Mouse (Mus musculus) kidney, adult 11 months (tissue): ENCODE data around the gene D930048N14Rik.
"Not testable (repeated sequence)": the region's sequence is repeated elsewhere in the genome, so short reads cannot be mapped to it uniquely, and the experiment has no call there.

Experiments
- DNase-seq: peaks from one replicate; pipeline ENCODE4 v3.0.0; 2022

Gene D930048N14Rik

DNA sequence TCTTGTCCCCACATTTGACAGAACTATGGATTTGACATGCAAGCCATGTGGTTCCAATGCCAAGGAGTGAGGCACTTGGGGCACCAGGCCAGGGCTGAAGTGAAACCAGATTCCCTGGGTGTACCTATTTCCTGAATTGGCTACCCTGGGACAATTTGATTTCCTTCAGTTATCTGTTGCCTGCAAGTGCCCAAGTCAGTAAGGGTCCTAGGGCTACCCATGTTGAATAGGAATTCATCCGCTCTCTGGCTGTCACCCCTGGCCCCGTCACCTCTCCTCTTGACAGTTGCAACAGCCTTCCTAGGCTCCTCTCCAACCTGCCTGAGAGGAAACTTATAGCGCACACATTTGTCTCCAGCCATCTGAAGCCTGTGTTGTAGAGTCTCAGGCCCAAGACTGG, 4.1 kb downstream of the D930048N14Rik start:
- no peak for DNase-seq

DNA sequence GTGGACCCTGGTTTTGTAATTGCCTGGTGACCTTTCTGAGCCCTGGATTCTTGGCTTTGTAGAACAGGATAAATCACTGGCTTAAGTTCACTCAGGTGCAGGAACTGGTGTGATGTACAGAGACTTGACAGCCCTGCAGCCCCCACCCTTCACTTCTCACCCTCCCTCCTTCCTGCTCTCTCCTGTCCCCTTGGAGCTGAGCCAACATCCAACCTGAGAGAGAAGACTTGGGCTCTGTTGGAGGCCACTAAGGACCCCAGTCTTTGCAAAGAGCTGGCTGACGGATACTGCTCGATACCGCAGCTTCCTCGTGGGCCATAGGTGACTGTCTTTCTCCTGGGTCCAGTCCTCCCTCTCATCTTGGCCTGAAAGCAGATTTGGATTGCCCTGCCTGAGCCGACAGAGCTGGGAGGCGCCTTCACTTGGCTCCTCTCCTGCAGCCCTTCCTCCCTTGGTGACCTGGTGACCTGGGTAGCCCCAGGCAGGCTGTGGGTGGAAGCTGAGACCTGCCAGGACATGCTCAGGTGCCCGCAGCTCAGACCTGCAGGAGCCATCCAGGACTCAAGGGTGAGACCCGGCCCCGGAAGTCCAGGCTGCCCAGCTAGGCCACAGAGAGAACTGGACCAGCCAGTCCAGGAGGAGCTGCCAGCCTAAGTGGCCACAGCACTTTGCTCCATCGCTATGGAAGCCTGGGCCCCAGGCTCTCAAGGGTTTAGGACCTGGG, 6.2 kb downstream of the D930048N14Rik start:
- peak; percentile 92 for DNase-seq

DNA sequence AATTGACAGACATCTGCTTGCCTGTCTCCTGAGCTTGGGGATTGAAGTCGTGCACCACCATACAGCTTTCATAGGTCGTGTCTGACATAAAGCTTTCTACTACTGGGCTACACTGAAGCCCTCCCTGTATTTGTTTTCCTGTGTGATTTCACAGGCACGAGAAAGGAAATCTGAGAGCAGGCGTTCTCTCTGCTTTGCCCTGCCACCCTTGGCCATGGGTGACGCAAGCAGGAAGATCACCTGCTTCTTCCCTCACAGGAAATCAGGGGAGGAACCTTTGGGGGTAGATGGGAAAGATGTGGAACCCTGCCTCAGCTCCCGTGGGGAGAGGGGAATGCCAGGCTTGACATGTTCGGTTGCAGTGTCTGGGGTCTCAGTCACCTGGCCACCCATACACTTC, 7.5 kb downstream of the D930048N14Rik start:
- DNase-seq: no peak

DNA sequence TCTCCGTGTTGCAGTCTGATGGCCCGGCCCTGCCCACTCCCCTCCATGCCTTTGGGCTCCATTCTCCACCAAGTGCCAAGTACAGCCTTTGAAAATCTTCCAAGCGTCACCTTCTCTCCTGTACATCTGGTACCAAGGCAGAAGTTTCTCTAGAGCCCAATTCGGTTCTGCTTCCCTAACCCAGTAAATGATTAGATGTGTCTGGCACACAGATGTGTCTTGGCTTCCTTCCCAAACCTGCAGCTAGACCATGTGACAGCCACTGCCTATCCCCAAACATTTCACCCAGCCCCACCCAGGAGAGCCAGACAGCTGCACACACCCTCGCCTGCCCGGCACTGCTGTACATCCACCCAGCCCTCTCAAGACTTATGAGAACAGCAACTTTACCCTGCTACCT, 8.0 kb downstream of the D930048N14Rik start:
- peak; percentile 95 for DNase-seq

DNA sequence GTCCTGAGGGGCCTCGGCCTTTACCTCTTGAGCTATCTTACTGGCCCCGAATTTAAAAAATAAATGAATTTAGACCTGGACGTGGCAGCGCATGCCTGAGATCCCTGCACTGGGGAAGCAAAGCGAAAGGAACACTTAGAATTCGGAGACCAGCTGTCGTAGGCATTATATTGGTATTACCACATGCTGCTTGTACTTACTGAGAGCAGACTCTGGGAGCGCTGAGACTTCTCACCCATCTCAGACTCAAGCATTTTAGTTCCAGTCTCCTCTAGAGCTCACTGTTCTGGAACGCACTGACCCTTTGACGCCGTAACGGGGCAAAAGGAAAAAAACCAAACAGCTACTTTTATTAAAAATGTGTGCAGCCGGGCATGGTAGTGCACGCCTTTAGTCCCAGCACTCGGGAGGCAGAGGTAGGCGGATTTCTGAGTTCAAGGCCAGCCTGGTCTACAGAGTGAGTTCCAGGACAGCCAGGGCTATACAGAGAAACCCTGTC, 11.2 kb downstream of the D930048N14Rik start:
- DNase-seq: no peak

DNA sequence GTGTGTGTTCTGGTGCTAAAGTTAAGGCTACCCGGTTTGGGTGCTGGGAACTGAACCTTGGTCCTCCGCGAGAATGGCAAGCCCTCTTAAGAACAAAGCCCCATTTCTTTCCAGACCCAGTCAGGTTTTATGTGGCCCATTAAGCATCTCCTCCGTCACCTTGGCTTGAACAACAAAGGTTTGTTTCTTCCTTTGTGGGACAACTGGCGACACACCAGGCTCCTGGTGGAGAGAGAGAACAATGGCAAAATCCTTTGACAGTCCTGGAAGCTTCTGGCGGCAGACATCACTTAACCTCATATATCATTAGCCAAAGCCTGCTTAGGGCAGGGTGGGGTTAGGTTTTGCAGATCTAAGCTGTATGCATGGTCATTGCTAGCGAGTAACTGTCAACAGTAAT, 11.9 kb downstream of the D930048N14Rik start:
- no peak for DNase-seq

DNA sequence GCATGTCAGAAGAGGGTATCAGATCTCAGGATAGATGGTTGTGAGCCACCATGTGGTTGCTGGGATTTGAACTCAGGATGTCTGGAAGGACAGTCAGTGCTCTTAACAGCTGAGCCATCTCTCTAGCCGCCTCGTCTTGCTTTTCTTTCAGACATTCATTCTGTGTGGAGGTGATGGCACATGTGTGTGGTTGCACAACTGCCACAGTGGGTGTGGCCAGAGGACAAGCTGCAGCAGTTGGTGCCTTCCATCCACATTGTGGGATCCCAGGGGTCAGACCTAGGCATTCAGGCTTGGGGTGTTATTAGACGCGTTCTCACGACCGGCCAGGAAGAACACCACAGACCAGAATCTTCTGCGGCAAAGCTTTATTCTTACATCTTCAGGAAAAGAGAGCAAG, 14.0 kb downstream of the D930048N14Rik start:
- DNase-seq: not testable (repeated sequence)

DNA sequence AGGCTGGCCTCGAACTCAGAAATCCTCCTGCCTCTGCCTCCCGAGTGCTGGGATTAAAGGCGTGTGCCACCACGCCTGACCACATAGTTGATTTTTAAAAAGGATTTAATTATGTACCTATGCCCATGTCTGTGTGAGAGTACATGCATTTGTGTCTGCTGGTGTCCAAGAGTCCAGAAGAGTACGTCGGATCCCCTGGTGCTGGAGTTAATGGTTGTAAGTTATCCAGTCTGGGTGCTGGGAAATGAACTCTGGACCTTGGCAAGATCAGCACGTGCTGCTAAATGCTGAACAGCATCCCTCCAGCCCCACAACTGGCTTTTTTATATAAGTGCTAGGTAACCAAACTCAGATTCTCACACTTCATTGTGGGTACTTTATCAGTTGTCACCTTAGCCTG, 20.1 kb downstream of the D930048N14Rik start:
- no peak for DNase-seq

DNA sequence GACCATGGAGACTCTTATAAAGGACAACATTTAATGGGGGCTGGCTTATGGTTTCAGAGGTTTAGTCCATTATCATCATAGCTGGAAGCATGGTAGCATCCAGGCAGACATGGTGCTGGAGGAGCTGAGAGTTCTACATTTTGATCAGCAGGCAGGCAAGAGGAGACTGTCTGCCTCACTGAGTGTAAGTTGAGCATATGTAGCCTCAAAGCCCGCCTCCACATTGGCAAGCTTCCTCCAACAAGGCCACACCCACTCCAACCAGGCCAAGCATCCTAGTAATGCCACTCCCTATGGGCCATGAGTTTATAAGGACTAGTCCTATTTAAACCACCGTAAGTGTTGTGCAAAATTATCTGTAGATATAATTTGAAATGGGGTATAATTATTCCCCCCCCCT, 20.6 kb downstream of the D930048N14Rik start:
- no peak for DNase-seq

DNA sequence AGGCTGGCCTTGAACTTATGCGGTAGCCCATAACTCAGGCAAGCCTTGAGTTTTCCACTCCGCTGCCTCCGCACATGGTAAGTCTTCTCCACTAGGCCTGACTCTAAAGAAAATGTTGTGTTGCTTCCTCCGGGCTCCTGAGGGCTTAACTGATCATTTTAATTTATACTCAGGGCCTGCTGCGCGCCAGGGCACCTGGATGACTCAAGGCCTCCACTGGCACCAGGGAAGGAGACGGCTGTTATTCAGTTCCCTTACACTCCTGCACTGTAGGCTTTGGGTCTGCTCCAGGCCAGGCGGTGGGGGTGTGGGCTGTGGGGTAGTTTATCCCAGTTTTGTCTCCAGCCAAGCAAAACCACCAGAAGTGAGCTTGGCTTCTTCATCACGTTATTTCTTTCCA, 22.5 kb downstream of the D930048N14Rik start:
- peak; percentile 51 for DNase-seq

DNA sequence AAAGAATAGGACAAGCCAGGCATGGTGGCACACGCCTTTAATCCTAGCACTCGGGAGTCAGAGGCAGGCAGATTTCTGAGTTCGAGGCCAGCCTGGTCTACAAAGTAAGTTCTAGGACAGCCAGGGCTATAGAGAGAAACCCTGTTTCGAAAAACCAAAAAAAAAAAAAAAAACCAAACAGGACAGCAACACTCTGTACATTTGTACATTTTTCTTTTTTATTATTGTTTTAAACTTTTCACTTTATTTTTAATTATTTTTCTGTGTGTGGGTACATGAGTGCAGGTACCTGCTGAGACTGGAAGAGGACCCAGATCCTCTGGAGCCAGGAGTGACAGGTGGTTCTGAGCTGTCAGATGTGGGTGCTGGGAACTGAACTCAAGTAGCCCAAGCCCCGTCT, 24.6 kb downstream of the D930048N14Rik start:
- no peak for DNase-seq

DNA sequence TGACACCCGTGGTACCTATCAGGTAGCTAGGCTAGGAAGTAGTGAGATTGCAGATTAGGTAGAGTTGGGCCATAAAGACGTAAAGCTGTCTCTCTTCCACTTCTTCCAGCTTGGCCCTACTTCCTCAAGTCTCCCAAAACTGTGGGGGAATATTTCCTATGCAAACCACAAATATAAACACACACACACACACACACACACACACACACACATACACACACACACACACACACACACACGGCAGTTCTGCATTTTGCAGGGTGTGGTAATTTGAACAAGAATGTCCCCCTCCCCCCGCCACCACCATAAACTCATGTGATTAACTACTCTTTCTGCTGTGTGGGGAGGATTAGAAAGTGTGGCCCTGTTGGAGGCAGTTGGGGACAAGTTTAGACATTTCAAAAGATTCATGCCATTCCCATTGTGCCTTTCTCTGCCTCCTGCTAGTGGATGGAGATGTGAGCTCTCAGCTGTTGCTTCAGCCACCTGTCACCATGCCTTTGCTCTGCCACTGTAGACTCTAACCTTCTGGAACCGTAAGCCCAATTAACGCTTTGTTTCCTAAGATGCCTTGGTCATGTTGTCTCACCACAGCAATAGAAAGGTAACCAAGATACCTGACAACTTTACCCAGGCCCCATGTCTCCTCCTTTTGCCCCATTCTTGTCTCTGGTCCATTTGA, 27.1 kb downstream of the D930048N14Rik start:
- DNase-seq: no peak

DNA sequence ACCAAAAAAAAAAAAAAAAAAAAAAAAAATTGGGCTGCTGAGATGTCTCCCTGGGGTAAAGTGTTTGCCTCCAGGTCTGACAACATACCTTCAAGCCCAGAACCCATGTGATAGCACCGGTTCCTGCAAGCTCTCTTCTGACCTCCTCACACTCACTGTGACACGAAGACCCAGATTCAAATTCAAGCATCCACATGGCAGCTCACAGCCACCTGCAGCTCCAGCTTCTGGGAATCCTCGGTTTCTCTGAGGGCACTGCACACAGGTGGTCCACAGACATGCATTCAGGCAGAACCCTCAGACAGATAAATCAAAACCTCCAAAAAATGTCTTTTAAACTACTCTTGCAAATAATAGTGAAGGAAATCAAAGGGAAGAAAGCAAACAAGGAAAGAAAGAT, 28.7 kb downstream of the D930048N14Rik start:
- no peak for DNase-seq

DNA sequence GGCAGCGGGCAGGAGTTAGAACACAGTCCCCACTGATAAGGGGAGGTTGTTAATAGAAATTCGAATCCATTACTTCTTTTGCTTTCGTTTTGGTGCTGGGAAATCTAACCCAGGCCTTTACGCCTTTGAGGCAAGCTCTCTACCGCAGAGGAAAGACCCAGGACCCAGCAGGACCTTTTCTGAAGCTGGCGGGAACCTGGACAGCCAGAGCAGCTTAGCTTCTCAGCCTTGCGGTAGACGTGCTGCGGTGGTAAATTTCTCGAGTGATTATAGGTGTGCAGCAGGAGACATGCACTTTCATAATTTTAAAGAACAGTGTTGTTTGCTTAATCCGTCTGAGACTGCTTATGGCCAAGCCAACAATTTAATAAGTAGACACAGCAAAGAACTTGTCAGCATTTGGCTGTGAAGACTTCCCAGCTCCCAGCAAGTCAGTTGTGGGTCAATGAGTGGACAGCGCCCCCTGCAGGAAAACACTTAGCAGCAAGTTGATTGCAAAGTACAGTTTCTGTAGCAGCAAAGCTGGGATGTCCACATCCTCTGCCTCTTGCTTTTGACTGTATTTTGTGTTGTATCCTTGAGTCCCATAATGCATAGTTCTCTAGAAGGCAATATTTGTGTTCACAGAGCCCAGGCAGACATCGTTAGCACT, 30.7 kb downstream of the D930048N14Rik start:
- DNase-seq: peak; percentile 77

DNA sequence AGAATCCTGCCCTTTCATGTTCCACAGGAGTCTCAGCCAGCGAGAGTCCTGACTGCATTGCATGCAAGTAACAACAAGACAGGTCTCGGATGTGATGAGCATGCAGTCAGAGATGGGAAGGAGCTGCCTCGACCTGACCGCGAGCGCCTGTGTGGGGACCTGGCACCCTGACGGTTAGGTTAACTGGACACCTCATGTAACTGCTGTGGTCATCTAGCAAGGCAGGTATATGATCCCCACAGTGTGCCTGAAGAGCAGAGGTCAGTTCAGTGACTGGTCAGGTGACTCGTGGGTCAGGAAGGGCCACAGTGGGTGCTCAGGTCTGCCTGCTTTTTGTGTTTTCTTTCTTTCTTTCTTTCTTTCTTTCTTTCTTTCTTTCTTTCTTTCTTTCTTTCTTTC, 31.2 kb downstream of the D930048N14Rik start:
- DNase-seq: no peak

DNA sequence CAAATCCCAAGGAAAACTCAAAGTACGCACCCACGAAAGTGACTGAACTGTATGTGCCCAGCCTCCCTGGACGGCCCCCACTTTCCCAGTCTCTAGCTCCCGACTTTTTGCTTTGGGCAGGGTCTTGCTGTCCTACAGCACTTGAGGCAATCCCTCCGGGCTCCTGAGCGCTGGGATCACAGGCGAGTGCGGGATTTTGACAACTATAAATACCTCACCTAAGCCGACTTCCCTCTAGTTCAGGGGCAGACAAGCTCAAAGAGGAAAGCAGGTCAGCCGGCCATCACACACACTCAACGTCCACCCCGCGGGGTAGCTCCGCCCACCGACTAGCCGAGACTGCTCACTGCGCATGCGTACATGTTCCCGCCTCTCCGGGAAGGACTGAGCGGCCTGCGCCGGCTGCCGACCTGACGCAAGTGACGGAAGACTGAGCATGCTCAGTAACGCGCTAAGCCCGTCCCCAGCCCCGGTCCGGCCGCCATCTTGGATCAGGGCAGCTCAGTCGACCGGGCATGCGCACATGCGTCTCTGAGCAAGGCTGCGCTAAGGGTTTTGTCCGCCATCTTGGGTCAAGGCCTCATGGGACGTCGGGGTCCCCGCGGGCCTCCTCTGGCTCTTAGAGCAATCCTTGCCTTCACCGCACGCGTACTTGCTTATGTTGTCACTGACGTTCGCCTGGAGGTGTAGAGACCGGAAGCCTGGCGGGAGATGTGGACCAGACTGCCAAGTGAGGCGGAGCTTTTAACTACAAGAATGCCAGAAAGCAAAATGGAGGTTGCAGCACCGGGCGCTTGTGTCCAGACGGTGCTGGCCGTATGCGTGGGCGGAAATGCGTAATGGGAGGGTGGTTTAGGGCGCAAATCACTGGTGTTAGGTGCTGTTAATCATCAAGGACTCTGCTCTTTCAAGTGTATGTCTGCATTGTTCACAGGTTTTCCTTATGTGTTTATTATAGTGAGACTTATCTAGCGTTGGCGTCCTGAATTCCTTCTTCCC, 37.9 kb downstream of the D930048N14Rik start, which contains the start of gene 0610009B22Rik:
TSS of gene 0610009B22Rik (minus strand) at position 545 of the 999 bp plus-strand sequence.
- peak; percentile 99 for DNase-seq

DNA sequence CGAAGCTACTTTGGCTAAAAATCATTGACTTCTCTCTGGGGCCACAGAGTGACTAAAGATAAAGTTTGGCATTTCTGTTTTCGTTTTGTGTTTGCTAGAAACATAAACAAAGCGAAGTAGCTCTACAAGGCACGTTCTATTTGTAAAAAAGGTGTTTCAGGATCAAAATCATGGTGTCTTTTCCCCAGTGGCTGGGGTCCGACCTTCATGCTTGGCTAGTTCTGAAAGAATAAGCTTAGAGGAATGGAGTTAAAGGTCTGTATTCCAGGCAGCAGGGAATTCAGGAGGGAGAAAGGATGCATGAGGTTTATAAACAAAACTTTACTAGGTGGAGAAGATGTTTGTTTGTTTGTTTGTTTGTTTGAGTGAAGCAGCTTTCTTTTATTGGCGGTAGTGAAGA, 38.6 kb downstream of the D930048N14Rik start:
- DNase-seq: no peak

DNA sequence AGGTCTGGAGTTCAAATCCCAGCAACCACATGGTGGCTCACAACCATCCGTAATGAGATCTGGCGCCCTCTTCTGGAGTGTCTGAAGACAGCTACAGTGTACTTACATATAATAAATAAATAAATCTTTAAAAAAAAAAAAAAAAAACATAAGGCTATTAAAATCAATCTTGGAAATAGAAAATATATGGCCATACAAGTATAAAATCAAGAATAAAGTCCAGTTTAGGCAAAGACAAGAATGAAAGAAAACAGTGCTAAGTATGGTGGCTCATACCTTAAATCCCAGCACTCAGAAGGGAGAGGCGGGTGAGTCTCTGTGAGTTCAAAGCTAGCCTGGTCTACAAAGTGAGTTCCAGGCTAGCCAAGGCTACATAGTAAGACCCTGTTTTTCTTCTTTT, 39.8 kb downstream of the D930048N14Rik start:
- not testable (repeated sequence) for DNase-seq

DNA sequence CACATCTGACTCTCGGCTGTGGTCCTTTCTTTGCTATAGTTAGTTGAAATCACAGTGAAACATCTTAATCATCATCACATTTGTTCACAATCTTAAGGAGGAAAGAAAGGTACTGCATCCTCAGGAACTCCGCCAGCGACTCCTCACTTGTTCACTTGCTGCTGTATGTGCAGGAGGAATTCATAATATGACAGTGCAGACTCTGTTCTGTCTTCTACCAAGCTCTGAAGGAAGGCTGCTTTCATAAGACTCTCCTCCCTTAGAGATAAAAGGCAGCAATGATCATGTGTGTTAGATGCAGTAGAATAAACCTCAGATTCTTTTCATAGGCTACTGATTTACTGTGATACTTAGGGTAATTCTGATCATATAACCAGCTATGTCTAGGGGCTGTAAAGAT, 44.2 kb downstream of the D930048N14Rik start:
- no peak for DNase-seq

DNA sequence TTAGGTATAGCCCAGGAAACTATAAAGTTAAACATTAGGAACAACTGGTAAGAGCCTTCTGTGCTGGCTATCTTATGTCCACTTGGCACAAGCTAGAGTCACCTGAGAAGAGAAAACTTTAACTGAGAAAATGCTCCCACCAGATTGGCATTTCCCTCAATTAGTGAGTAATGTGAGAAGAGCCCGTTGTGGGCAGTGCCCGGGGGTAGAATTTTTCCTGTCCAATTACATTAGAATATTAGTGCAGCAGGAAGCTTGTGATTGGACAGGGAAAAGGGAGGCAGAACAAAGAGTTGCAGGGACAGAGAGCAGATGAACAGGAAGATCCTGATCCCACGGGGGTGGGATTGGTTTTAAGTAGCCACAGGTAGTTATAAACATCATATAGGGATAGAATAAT, 52.1 kb downstream of the D930048N14Rik start:
- no peak for DNase-seq

DNA sequence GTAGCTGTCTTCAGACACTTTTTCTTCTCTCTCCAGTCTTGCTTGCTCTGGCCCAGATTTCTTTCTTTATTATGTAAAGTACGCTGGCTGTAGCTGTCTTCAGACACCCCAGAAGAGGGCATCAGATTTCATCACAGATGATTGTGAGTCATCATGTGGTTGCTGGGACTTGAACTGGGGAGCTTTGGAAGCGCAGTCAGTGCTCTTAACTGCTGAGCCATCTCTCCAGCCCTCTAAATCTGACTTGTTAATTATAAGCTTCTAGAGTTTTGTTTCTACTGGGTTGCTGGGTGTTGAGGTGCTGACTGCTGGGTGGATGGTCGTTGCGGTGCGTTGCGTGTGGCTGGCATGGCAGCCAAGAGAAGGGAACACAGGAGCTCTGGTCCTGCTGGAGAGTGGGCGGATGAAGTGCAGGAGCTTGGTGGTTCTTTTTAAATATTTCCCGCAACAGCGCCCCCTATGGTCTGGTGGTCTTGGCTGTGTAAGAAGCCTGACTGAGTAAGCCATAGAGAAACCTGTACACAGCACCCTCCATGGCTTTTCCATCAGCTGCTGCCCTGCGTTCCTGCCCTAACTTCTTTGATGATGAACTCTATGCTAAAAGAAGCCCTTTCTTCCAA, 52.7 kb downstream of the D930048N14Rik start:
- DNase-seq: no peak

DNA sequence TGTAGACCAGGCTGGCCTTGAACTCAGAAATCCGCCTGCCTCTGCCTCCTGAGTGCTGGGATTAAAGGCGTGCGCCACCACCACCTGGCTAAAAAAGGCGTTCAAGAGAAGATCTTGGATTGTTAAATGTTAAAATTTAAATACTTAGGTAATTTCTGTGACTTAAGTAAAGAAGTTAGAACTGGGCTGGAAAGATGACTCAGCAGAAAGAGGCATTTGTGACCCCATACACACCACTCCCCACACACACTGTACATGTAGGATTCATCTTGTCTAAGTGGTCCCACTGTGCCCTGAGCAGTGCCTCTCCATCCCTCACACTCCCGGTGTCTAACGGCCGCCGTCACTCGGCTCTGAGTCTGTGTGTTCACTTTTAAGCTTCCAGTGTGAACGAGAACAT, 55.7 kb downstream of the D930048N14Rik start:
- no peak for DNase-seq
